Mouse (Mus musculus) erythroblast, embryonic 14.5 days (primary cell): ENCODE measurements at regions not wholly inside any gene's neighbourhood (a gene's known extent, or its start where the extent isn't known, plus 50 kb on each side); places are given as distances from the start of the nearest gene placed in this dataset.

Experiments
- GATA1 ChIP-seq: IDR thresholded peaks from 2 replicates; pipeline ENCODE4 v1.6.1; 2012; ENCODE audit warnings: low read length, inconsistent platforms, mixed read lengths
- TAL1 ChIP-seq: IDR thresholded peaks from 3 replicates; pipeline ENCODE4 v1.6.1; 2012; ENCODE audit warnings: low read length, inconsistent platforms, mixed read lengths

DNA sequence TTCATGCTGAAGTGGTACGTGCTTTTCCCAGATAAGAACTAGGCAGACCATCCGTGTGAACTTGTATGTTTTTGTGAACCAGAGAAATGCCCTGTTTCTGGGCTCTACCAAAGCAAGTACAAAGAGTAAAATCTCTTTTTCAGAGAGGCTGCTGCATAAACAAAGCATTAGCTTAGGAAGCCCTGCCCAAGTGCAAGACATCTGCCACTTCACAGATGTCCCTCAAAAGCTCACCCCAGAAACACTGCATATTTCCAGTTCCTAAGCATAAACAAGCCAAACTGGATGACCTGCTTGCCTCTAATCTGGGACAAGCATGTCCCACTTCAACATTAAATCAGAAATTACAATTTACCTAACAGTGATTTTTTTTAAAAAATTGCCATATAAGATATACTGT lies 556.7 kb downstream of the 1190002N15Rik start:
- TF ChIP-seq GATA1 (no peak), TAL1 (no peak)
